Mouse (Mus musculus): ENCODE results near the gene Usb1. TPM values are rescaled to one million over a fixed set of nuclear protein-coding genes. Genes with fewer than 3 reads are reported as not detected.

The Usb1 gene
- polyA plus RNA-seq, 1 experiment from 2014 or later = 10.9 TPM

DNA sequence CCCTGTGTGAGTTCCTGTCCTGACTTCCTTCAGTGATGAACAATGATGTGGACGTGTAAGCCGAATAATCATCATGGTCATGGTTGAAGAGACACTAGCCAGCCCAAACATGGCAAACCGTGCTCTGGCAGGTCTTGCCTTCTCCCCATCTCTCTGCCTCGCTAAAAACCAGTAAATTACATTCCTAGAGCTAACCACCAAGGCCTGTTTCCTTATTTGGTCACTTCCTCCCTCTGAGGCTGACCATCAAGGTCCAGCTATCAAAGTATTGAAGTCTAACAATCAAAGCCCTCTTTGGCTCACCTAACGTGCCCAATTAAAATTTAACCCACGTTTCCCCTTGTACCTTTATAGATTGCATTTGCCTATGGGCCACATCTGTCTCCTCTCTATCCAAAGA, 30.2 kb downstream of the Usb1 start:
- H3K36me3 ChIP-seq (replicated peaks; ENCODE audit: insufficient read depth, low read length) = no peaks in the 10 kb centered on the region
- peaks cover 22% of the 10 kb centered on the region for H3K4me1 ChIP-seq (ENCODE audit: insufficient read depth)
- H3K9me3 ChIP-seq (ENCODE audit: low read length) = no peaks in the 10 kb centered on the region
- DNase-seq = no peak
- no peaks in the 10 kb centered on the region for H3K27me3 ChIP-seq (ENCODE audit: insufficient read depth, low read length)
- H3K4me2 ChIP-seq (ENCODE audit: low read depth, low read length) = no peak overlapping the region
- no peak for ATAC-seq
- H3K27ac ChIP-seq (ENCODE audit: low read depth) = no peak overlapping the region
- TF ChIP-seq EP300 (IDR thresholded peaks at IDR 0.05; ENCODE audit: low read depth) = no peak
- WGBS (ENCODE audit: insufficient replicate concordance) = 53% methylated on average over 6 of the region's 6 CpGs
- H3K9ac ChIP-seq (replicated peaks) = no peak overlapping the region
- H3K4me3 ChIP-seq (ENCODE audit: low read depth, low read length) = no peak overlapping the region

DNA sequence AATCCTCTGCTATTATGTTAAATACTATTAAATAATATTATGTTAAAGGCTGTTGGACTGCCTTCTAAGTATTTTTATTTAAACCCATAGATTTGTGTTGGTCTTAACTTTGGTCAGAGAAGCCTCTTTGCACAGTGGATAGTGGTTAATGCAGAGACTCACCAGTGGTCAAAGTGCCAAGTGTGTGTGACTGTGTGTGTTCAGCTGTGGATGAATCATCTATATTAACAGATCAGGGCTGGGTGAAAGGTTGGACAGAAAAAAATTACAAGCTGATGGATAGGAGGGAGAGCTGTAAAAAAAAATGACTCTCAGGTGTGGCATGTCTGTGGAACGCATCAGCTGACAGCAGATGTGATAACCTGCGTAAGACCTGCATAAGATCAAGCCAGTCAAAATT, 31.8 kb downstream of the Usb1 start:
- Histone ChIP-seq H3K4me3 (ENCODE audit: low read depth, low read length) (no peak overlapping the region), H3K4me1 (ENCODE audit: insufficient read depth) (peaks cover 20% of the 10 kb centered on the region), H3K9ac (replicated peaks) (no peak overlapping the region), H3K4me2 (ENCODE audit: low read depth, low read length) (no peak overlapping the region), H3K36me3 (replicated peaks; ENCODE audit: insufficient read depth, low read length) (no peaks in the 10 kb centered on the region), H3K9me3 (ENCODE audit: low read length) (no peaks in the 10 kb centered on the region), H3K27me3 (ENCODE audit: insufficient read depth, low read length) (no peaks in the 10 kb centered on the region), H3K27ac (ENCODE audit: low read depth) (no peak overlapping the region)
- WGBS (ENCODE audit: insufficient replicate concordance) = 84% methylated on average over 2 of the region's 2 CpGs
- TF ChIP-seq EP300 (IDR thresholded peaks at IDR 0.05; ENCODE audit: low read depth) (no peak), CTCF (IDR thresholded peaks at IDR 0.05; ENCODE audit: low read depth) (no peak)
- ATAC-seq (no peak), DNase-seq (no peak)

DNA sequence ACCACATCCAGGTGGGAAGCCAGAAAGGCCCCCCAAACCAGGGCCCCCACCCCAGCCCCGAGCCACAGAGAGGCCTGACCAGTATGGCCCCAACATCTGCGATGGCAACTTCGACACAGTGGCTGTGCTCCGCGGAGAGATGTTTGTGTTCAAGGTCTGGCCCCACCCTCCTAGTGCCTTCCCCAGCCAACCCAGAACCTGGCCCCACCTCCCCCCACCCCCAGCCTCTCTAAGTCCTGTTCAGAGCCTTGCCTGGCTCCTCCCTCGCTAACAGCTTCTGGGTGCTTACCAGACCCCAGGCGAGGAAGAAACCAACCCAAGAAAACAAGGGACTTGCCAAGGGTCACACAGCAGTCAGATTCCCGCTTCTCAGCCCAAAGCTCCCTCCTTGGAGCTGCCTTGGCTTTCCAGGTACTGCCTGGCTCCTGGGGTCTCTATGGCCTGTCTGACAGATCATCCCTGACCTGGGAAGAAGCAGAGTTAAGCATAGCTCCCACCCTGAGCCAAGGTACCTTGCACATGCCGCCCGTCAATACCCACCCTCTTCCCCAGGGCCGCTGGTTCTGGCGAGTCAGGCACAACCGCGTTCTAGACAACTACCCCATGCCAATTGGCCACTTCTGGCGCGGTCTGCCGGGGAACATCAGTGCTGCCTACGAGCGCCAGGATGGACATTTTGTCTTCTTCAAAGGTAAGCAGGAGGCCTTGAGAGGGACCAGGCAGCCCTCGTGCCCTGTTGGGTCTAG, 37.7 kb downstream of the Usb1 start:
- ATAC-seq (peak; percentile 44; the same call in 1 of the 2 replicates), DNase-seq (peak; percentile 39)
- TF ChIP-seq CTCF (IDR thresholded peaks at IDR 0.05; ENCODE audit: low read depth) (no peak), EP300 (IDR thresholded peaks at IDR 0.05; ENCODE audit: low read depth) (no peak)
- H3K4me3 ChIP-seq (ENCODE audit: low read depth, low read length) = no peak overlapping the region
- H3K4me2 ChIP-seq (ENCODE audit: low read depth, low read length) = no peak overlapping the region
- no peaks in the 10 kb centered on the region for H3K4me1 ChIP-seq (ENCODE audit: insufficient read depth)
- no peaks in the 10 kb centered on the region for H3K36me3 ChIP-seq (replicated peaks; ENCODE audit: insufficient read depth, low read length)
- no peak overlapping the region for H3K9ac ChIP-seq (replicated peaks)
- H3K9me3 ChIP-seq (ENCODE audit: low read length) = no peaks in the 10 kb centered on the region
- no peak overlapping the region for H3K27ac ChIP-seq (ENCODE audit: low read depth)
- H3K27me3 ChIP-seq (ENCODE audit: insufficient read depth, low read length) = no peaks in the 10 kb centered on the region
- WGBS (ENCODE audit: insufficient replicate concordance) = 48% methylated on average over 20 of the region's 20 CpGs

DNA sequence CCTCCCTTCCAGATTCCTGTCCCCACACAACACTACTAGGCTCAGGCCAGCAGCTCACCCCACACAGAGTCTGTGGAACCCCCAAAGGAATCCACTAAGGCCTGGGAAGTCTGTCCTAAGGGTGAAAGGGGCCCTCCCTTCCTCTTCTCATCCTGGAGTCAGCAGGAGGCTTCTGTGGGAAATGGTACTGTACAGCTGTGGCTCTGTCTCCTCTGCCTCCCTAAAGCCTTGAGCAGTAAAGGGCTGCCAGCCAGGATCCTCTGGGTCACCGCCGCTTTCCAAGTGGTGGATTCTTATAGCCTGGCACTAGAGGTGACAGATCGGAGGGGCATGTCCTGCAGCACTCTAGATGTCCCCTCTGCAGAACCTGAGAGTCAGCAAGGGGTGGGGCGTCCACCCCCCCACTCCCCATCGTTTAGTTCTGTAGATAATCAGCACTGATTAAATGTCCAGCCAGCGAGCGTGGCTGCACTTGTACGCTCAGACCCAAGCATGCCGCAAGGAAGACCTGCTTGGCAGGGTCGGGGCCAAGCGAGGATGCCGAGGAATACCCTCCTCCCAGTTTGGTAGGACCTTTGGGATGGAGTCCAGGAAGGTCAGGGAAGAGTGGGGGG, 41.4 kb downstream of the Usb1 start:
- Histone ChIP-seq H3K27me3 (ENCODE audit: insufficient read depth, low read length) (no peaks in the 10 kb centered on the region), H3K4me2 (ENCODE audit: low read depth, low read length) (no peak overlapping the region), H3K36me3 (replicated peaks; ENCODE audit: insufficient read depth, low read length) (no peaks in the 10 kb centered on the region), H3K9ac (replicated peaks) (no peak overlapping the region), H3K9me3 (ENCODE audit: low read length) (no peaks in the 10 kb centered on the region), H3K4me3 (ENCODE audit: low read depth, low read length) (no peak overlapping the region), H3K4me1 (ENCODE audit: insufficient read depth) (peaks cover 7% of the 10 kb centered on the region; the same call in 1 of the 2 replicates), H3K27ac (ENCODE audit: low read depth) (no peak overlapping the region)
- WGBS (ENCODE audit: insufficient replicate concordance) = 57% methylated on average over 12 of the region's 12 CpGs
- no peak for DNase-seq
- ATAC-seq = no peak
- no peak for TF ChIP-seq CTCF (IDR thresholded peaks at IDR 0.05; ENCODE audit: low read depth)
- TF ChIP-seq EP300 (IDR thresholded peaks at IDR 0.05; ENCODE audit: low read depth) = no peak

DNA sequence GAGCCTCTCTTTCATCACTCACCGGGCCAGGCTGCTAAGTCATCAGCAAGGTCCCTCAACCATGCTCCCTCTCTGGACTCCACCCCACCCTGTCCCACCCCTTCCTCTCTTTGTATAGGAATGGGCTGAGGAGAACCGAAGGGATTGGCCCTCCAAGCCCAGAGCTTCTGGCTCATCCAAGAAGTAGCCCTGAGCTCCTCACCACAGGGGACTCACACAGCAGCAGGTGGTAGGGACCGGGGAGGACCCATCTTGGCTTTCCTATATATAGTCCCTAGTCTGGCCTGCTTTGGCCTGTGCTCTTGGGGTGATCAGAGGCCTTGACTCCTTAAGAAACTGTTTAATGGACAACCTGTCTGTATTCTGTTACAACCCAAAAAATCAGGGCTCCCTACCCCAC, 42.3 kb downstream of the Usb1 start:
- H3K4me2 ChIP-seq (ENCODE audit: low read depth, low read length) = no peak overlapping the region
- DNase-seq (no peak), ATAC-seq (no peak)
- H3K9ac ChIP-seq (replicated peaks) = no peak overlapping the region
- TF ChIP-seq CTCF (IDR thresholded peaks at IDR 0.05; ENCODE audit: low read depth) = no peak
- no peak for TF ChIP-seq EP300 (IDR thresholded peaks at IDR 0.05; ENCODE audit: low read depth)
- H3K36me3 ChIP-seq (replicated peaks; ENCODE audit: insufficient read depth, low read length) = no peaks in the 10 kb centered on the region
- no peaks in the 10 kb centered on the region for H3K27me3 ChIP-seq (ENCODE audit: insufficient read depth, low read length)
- H3K4me1 ChIP-seq (ENCODE audit: insufficient read depth) = peaks cover 7% of the 10 kb centered on the region; the same call in 1 of the 2 replicates
- WGBS (ENCODE audit: insufficient replicate concordance) = 64% methylated on average over 3 of the region's 3 CpGs
- no peaks in the 10 kb centered on the region for H3K9me3 ChIP-seq (ENCODE audit: low read length)
- H3K4me3 ChIP-seq (ENCODE audit: low read depth, low read length) = no peak overlapping the region
- H3K27ac ChIP-seq (ENCODE audit: low read depth) = no peak overlapping the region

DNA sequence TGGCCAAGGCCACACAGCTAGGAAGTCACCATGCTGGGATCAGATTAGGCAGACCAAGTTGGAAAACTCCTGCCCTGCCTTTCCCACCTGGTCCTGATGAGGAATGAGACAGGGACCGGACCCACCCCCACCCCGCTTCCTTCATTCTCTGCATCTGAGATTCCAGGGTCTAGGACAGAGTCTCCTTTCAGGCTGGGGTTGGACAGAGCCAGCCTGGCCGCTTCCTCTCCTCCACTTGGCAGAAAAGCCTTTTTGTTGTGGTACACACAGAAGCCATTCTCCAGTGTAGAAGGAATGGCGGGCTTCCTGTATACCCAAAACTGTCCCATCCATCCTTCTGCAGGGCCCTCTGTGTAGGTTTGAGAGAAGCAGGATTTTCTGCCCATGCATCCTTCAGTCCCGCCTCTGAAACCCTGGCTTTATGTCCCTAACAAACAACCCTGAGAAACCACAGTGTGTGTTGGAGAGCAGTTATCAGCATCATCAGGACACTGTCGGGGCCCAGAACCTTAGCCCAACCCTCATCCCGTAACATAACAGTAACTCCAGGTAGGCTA, 43.4 kb downstream of the Usb1 start:
- Histone ChIP-seq H3K27me3 (ENCODE audit: insufficient read depth, low read length) (no peaks in the 10 kb centered on the region), H3K4me1 (ENCODE audit: insufficient read depth) (peaks cover 7% of the 10 kb centered on the region; the same call in 1 of the 2 replicates), H3K36me3 (replicated peaks; ENCODE audit: insufficient read depth, low read length) (no peaks in the 10 kb centered on the region), H3K9me3 (ENCODE audit: low read length) (no peaks in the 10 kb centered on the region), H3K27ac (ENCODE audit: low read depth) (no peak overlapping the region), H3K9ac (replicated peaks) (no peak overlapping the region), H3K4me2 (ENCODE audit: low read depth, low read length) (no peak overlapping the region), H3K4me3 (ENCODE audit: low read depth, low read length) (no peak overlapping the region)
- DNase-seq = no peak
- TF ChIP-seq EP300 (IDR thresholded peaks at IDR 0.05; ENCODE audit: low read depth) = no peak
- TF ChIP-seq CTCF (IDR thresholded peaks at IDR 0.05; ENCODE audit: low read depth) = no peak
- WGBS (ENCODE audit: insufficient replicate concordance) = 76% methylated on average over 7 of the region's 7 CpGs
- ATAC-seq = no peak

Data from liver, postnatal 0 days (tissue).